Mouse (Mus musculus) cerebellum, adult 18-20 months (tissue): ENCODE data around the gene Camk1g.

Experiments
- DNase-seq, 2 experiments: peaks; one replicate each; pipeline ENCODE4 v3.0.0; 2021

The Camk1g gene

GRCm38 (mm10) chr1:193373906-193374413, 3.9 kb upstream of the Camk1g start:
- DNase-seq = no peak

- DNase-seq = no peak
Observed at GRCm38 (mm10) chr1:193369091-193369490, 1.0 kb downstream of the Camk1g start.

GRCm38 (mm10) chr1:193368055-193368454, 2.0 kb downstream of the Camk1g start:
- no peak for DNase-seq

- DNase-seq = peak; percentile 62 to 68
Observed at GRCm38 (mm10) chr1:193363801-193364231, 6.3 kb downstream of the Camk1g start.

GRCm38 (mm10) chr1:193362078-193362477, 8.0 kb downstream of the Camk1g start:
- DNase-seq = no peak

GRCm38 (mm10) chr1:193361181-193361580, 8.9 kb downstream of the Camk1g start:
- peak in 1 of 2 experiments; percentile 49 for DNase-seq

GRCm38 (mm10) chr1:193359199-193359598, 10.9 kb downstream of the Camk1g start:
- DNase-seq = no peak

GRCm38 (mm10) chr1:193351583-193351982, 18.5 kb downstream of the Camk1g start:
- DNase-seq = peak; percentile 53

GRCm38 (mm10) chr1:193350546-193350801, 19.6 kb downstream of the Camk1g start:
- DNase-seq = no peak

GRCm38 (mm10) chr1:193349702-193350545, 20.2 kb downstream of the Camk1g start:
- no peak for DNase-seq

- peak; percentile 61 to 73 for DNase-seq
Observed at GRCm38 (mm10) chr1:193348261-193348962, 21.7 kb downstream of the Camk1g start.

GRCm38 (mm10) chr1:193346908-193347307, 23.2 kb downstream of the Camk1g start:
- DNase-seq = no peak

- DNase-seq = no peak
Observed at GRCm38 (mm10) chr1:193344976-193345375, 25.1 kb downstream of the Camk1g start.

GRCm38 (mm10) chr1:193343853-193344252, 26.2 kb downstream of the Camk1g start:
- DNase-seq = peak; percentile 76 to 86

- peak in 1 of 2 experiments; percentile 48 for DNase-seq
Observed at GRCm38 (mm10) chr1:193342198-193342946, 27.7 kb downstream of the Camk1g start.

- DNase-seq = no peak
Observed at GRCm38 (mm10) chr1:193338363-193338995, 31.6 kb downstream of the Camk1g start.

- no peak for DNase-seq
Observed at GRCm38 (mm10) chr1:193337787-193338310, 32.2 kb downstream of the Camk1g start.

GRCm38 (mm10) chr1:193337018-193337321, 33.1 kb downstream of the Camk1g start:
- no peak for DNase-seq

GRCm38 (mm10) chr1:193336122-193337017, 33.7 kb downstream of the Camk1g start:
- DNase-seq = peak; percentile 60 to 71

GRCm38 (mm10) chr1:193334546-193334945, 35.6 kb downstream of the Camk1g start:
- DNase-seq = no peak

- no peak for DNase-seq
Observed at GRCm38 (mm10) chr1:193333776-193334175, 36.3 kb downstream of the Camk1g start.

- DNase-seq = no peak
Observed at GRCm38 (mm10) chr1:193332671-193333070, 37.4 kb downstream of the Camk1g start.
